Mouse (Mus musculus): ENCODE measurements around the gene Msantd3. TPM values are rescaled to one million over a fixed set of nuclear protein-coding genes. Genes with fewer than 3 reads are reported as not detected.

Gene Msantd3
- total RNA-seq, 4 experiments from 2014 or later: 15.8 to 22.8 (median 19.3) TPM

- DNase-seq (ENCODE audit: low spot score): no peak
These were observed 65.9 kb downstream of the Msantd3 start for GRCm38 (mm10) chr4:48605650-48606049.

- no peak for DNase-seq (ENCODE audit: low spot score)
These were observed 69.8 kb downstream of the Msantd3 start for GRCm38 (mm10) chr4:48609485-48609884.

- DNase-seq (ENCODE audit: low spot score): no peak
These were observed 70.5 kb downstream of the Msantd3 start for GRCm38 (mm10) chr4:48610251-48610650.

Other genes with a start within 250 kb of the Msantd3 start
- gene Tex10, start 66.5 kb upstream of the Msantd3 start, total RNA-seq (2022): 10 to 100 TPM in 1 of 4 experiments, 1 to 10 TPM in 3; 7.6 to 10.3 (median 8.3) TPM
- gene Tmeff1, start 45.2 kb downstream of the Msantd3 start, total RNA-seq (2022): 10 to 100 TPM in 2 of 4 experiments, 1 to 10 TPM in 2; 7.1 to 12.0 (median 9.5) TPM
- 100 to 1,000 TPM; 111 to 133 (median 117) TPM for gene Cavin4, start 123.6 kb downstream of the Msantd3 start, total RNA-seq (2022)

All from heart, adult 8-10 months (tissue).